Mouse (Mus musculus): ENCODE measurements around the gene Heg1. TPM values are rescaled to one million over a fixed set of nuclear protein-coding genes. Genes with fewer than 3 reads are reported as not detected.
A peak's percentile ranks its signal among the peaks of the same experiment; 100 is the strongest.

Heg1 gene
- total RNA-seq, 2 experiments from 2014 or later, result 29.9 to 35.4 TPM

GRCm38 (mm10) chr16:33760996-33761395 lies 76.8 kb downstream of the Heg1 start:
- intact Hi-C loops (cut with DNase I), result no loop called here
- DNase-seq (ENCODE audit: low spot score in 2 of 2), result no peak

- peak in 1 of 2 experiments; percentile 15 for DNase-seq (ENCODE audit: low spot score in 2 of 2)
- intact Hi-C loops (cut with DNase I), result no loop called here
Measured at GRCm38 (mm10) chr16:33764501-33765193, 80.5 kb downstream of the Heg1 start.

GRCm38 (mm10) chr16:33765477-33765876 lies 81.3 kb downstream of the Heg1 start:
- DNase-seq (ENCODE audit: low spot score in 2 of 2), result no peak
- intact Hi-C loops (cut with DNase I), result no loop called here

- intact Hi-C loops (cut with DNase I), result no loop called here
- no peak for DNase-seq (ENCODE audit: low spot score in 2 of 2)
Measured at GRCm38 (mm10) chr16:33766309-33766708, 82.1 kb downstream of the Heg1 start.

- intact Hi-C loops (cut with DNase I), result no loop called here
- no peak for DNase-seq (ENCODE audit: low spot score in 2 of 2)
Measured at GRCm38 (mm10) chr16:33766757-33767156, 82.6 kb downstream of the Heg1 start.

- peak in 1 of 2 experiments; percentile 57 for DNase-seq (ENCODE audit: low spot score in 2 of 2)
- intact Hi-C loops (cut with DNase I), result no loop called here
Measured at GRCm38 (mm10) chr16:33768491-33769278, 84.5 kb downstream of the Heg1 start.

GRCm38 (mm10) chr16:33769848-33770247 lies 85.7 kb downstream of the Heg1 start:
- intact Hi-C loops (cut with DNase I), result no loop called here
- peak in 1 of 2 experiments; percentile 38 for DNase-seq (ENCODE audit: low spot score in 2 of 2)

- intact Hi-C loops (cut with DNase I), result no loop called here
- no peak for DNase-seq (ENCODE audit: low spot score in 2 of 2)
Measured at GRCm38 (mm10) chr16:33770778-33771454, 86.7 kb downstream of the Heg1 start.

- intact Hi-C loops (cut with DNase I), result no loop called here
Measured at GRCm38 (mm10) chr16:33772809-33773208, 88.6 kb downstream of the Heg1 start.

GRCm38 (mm10) chr16:33774972-33775371 lies 90.8 kb downstream of the Heg1 start:
- intact Hi-C loops (cut with DNase I), result no loop called here

More at GRCm38 (mm10) chr16:33772809-33773208, 88.6 kb downstream of the Heg1 start:
- no peak for DNase-seq (ENCODE audit: low spot score in 2 of 2)

GRCm38 (mm10) chr16:33775733-33776335 lies 91.7 kb downstream of the Heg1 start:
- no peak for DNase-seq (ENCODE audit: low spot score in 2 of 2)
- intact Hi-C loops (cut with DNase I), result no loop called here

More at GRCm38 (mm10) chr16:33774972-33775371, 90.8 kb downstream of the Heg1 start:
- no peak for DNase-seq (ENCODE audit: low spot score in 2 of 2)

GRCm38 (mm10) chr16:33776766-33777529 lies 92.8 kb downstream of the Heg1 start:
- intact Hi-C loops (cut with DNase I), result no loop called here
- DNase-seq (ENCODE audit: low spot score in 2 of 2), result no peak

- intact Hi-C loops (cut with DNase I), result no loop called here
- DNase-seq (ENCODE audit: low spot score in 2 of 2), result no peak
Measured at GRCm38 (mm10) chr16:33777607-33778006, 93.4 kb downstream of the Heg1 start.

GRCm38 (mm10) chr16:33781789-33782728 lies 97.9 kb downstream of the Heg1 start:
- intact Hi-C loops (cut with DNase I), result no loop called here
- DNase-seq (ENCODE audit: low spot score in 2 of 2), result no peak

- no peak for DNase-seq (ENCODE audit: low spot score in 2 of 2)
- intact Hi-C loops (cut with DNase I), result no loop called here
Measured at GRCm38 (mm10) chr16:33782729-33783091, 98.5 kb downstream of the Heg1 start.

- intact Hi-C loops (cut with DNase I), result no loop called here
- DNase-seq (ENCODE audit: low spot score in 2 of 2), result no peak
Measured at GRCm38 (mm10) chr16:33784547-33784946, 100.4 kb downstream of the Heg1 start.

- DNase-seq (ENCODE audit: low spot score in 2 of 2), result no peak
- intact Hi-C loops (cut with DNase I), result no loop called here
Measured at GRCm38 (mm10) chr16:33785092-33785704, 101.0 kb downstream of the Heg1 start.
